Comparison of ENCODE assay signal across 19 mouse cellular contexts in genomic region chr8:69870003-69870765, GRCm38 (mm10). TPM values are rescaled to one million over a fixed set of nuclear protein-coding genes. Genes with fewer than 3 reads are reported as not detected.
DNase-seq lines count a peak whose midpoint lies in the region.
"Had no signal": no experiment of that assay in that cellular context is flagged by ENCODE, and none has a peak within 500 bp of the region (broad histone marks: within the 10 kb centered on the region; RNA-seq: fewer than 3 reads in every experiment).

No protein-coding gene starts in this region.

- DNase-seq in right cerebral cortex, adult 18-20 months, result peak; percentile 48
- no peak for DNase-seq in right cerebral cortex, postnatal 25 days
- DNase-seq in cerebellum, adult 18-20 months, result peak; percentile 55 to 70
- DNase-seq in cerebellum, adult 9-11 months, result peak; percentile 79
- peak; percentile 48 to 57 for DNase-seq in cerebellum, postnatal 36 days
- DNase-seq in testis, postnatal 14 days (ENCODE audit: low spot score), result no peak
- no peak for DNase-seq in left cerebral cortex, adult 18-20 months (ENCODE audit: low spot score in 2 of 2)
- DNase-seq in urinary bladder, adult 2 months (ENCODE audit: low spot score), result no peak
- DNase-seq: adrenal gland, adult 2 months; adrenal gland, postnatal 25 days; embryo, embryonic 11 days; forebrain, postnatal 0 days; gastrocnemius, postnatal 36 days; heart, adult 18-20 months; heart, postnatal 14 days; kidney, adult 11 months had no signal

RNA-seq across cellular contexts. Expression of gene Cilp2, which starts 17.3 kb away (rescaled TPM):
- under 1 TPM; 0.33 to 0.59 TPM for total RNA-seq in left cerebral cortex, adult 18-20 months (2021)
- 0.16 and 0.34 TPM in 2 replicates for polyA plus RNA-seq in urinary bladder, adult 2 months (2012; rRNA removed)
- total RNA-seq: adrenal gland, postnatal 25 days; common myeloid progenitor, adult 5-6 weeks; hematopoietic stem cell, adult 5-6 weeks had no signal

RNA-seq across cellular contexts. Expression of gene Tssk6, which starts 31.8 kb away (rescaled TPM):
- total RNA-seq in left cerebral cortex, adult 18-20 months (2021), result not detected
- 0.66 and 0.67 TPM in 2 replicates for polyA plus RNA-seq in urinary bladder, adult 2 months (2012; rRNA removed)
- total RNA-seq: common myeloid progenitor, adult 5-6 weeks; gastrocnemius, adult 8-10 months; gastrocnemius, postnatal 36 days; heart, postnatal 14 days had no signal

RNA-seq across cellular contexts. Expression of gene Ndufa13, which starts 32.2 kb away (rescaled TPM):
- total RNA-seq in left cerebral cortex, adult 18-20 months (2021), result 100 to 1,000 TPM; 148 to 155 TPM
- 136 and 140 TPM in 2 replicates for polyA plus RNA-seq in urinary bladder, adult 2 months (2012; rRNA removed)

RNA-seq across cellular contexts. Expression of gene Yjefn3, which starts 32.3 kb away (rescaled TPM):
- 10 to 100 TPM; 28.3 to 30.7 TPM for total RNA-seq in left cerebral cortex, adult 18-20 months (2021)
- polyA plus RNA-seq in urinary bladder, adult 2 months (2012; rRNA removed), result 1.2 and 1.8 TPM in 2 replicates
- total RNA-seq: common myeloid progenitor, adult 5-6 weeks; hematopoietic stem cell, adult 5-6 weeks had no signal

RNA-seq across cellular contexts. Expression of gene Pbx4, which starts 37.9 kb away (rescaled TPM):
- 10 to 100 TPM; 14.1 to 17.8 TPM for total RNA-seq in left cerebral cortex, adult 18-20 months (2021)
- 3.2 and 4.2 TPM in 2 replicates for polyA plus RNA-seq in urinary bladder, adult 2 months (2012; rRNA removed)
- total RNA-seq: gastrocnemius, adult 8-10 months; gastrocnemius, postnatal 36 days; heart, adult 18-20 months had no signal

Comparison
In these comparisons a context has a peak if more than half of its experiments do, and no peak if none do; other contexts are left out.
1. DNase-seq: peak in right cerebral cortex, adult 18-20 months (single experiment), cerebellum, adult 18-20 months (2 of 2), cerebellum, adult 9-11 months (single experiment) and cerebellum, postnatal 36 days (2 of 2); none in right cerebral cortex, postnatal 25 days (single experiment), testis, postnatal 14 days (single experiment), left cerebral cortex, adult 18-20 months (0 of 2) and urinary bladder, adult 2 months (single experiment).